Mouse (Mus musculus): ENCODE measurements around the gene Uqcc1. TPM values are rescaled to one million over a fixed set of nuclear protein-coding genes. Genes with fewer than 3 reads are reported as not detected.

The Uqcc1 gene
- total and polyA plus RNA-seq, 3 experiments = 35.3 to 55.2 (median 49.8) TPM

DNA sequence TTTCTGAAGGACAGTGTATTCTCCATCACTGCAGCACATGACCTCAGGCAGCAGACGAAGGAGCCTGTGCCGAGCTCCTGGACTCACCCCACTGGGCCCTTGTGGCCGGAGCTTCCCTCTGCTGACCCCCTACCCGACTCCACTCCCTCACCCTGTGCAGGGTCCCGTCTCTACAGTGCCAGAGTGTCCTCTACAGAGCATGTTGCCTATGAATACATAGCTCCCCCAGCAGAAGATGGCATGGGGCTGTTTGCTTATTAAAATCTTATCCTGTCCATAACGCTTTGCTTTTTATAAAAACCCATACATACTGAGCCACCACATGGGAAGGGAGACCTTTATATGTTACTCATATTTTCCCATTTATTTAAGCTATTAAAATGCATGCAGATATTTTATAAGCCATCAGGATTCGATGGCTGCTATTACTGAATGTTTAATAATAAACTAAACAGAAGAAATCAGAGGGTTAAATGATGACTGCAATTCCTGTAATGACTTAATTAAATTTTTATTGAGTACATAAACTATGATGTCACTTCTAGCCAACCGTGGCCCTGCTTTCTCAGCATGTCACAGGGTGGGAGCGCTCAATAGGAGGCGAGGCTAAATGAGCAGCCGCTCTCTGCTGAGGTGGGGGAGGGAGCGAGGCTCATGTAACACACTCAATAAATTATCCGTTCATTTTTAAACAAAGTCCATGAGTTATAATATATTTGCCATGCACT lies 67.4 kb downstream of the Uqcc1 start:
- TF ChIP-seq SIN3A (IDR thresholded peaks at IDR 0.05; ENCODE audit: low read length) = no peak
- TF ChIP-seq USF2 (conservative IDR thresholded peaks at IDR 0.05; ENCODE audit: low read depth, low read length) = no peak
- Histone ChIP-seq H3K79me2 (replicated peaks; ENCODE audit: control insufficient read depth, extremely low read depth, insufficient read depth, poor library complexity, severe bottlenecking) (no peaks in the 10 kb centered on the region; the same call in 1 of the 2 replicates), H3K9ac (ENCODE audit: insufficient read depth, low read depth) (no peak overlapping the region), H3K4me1 (ENCODE audit: control insufficient read depth in 1 of 2, insufficient read depth in 2 of 2) (peaks cover 0 to 11% of the 10 kb centered on the region in 2 experiments; a peak in 1 of 4 replicates), H3K27me3 (replicated peaks) (no peaks in the 10 kb centered on the region), H3K27ac (ENCODE audit: insufficient read depth, low read depth) (no peak overlapping the region), H3K9me3 (replicated peaks; ENCODE audit: low read length) (no peaks in the 10 kb centered on the region), H3K36me3 (replicated peaks in 1 of 2; ENCODE audit: control insufficient read depth in 1 of 2, insufficient read depth in 1 of 2, low read length in 1 of 2) (peaks cover 4 to 80% of the 10 kb centered on the region in 2 experiments), H3K4me2 (ENCODE audit: insufficient read depth, low read depth, poor library complexity, severe bottlenecking) (no peak overlapping the region), H3K4me3 (replicated peaks in 1 of 3; ENCODE audit: low read depth in 2 of 3, low read length in 2 of 3, poor library complexity in 1 of 3) (no peak overlapping the region)
- dilution Hi-C loops (cut with MboI; ENCODE audit: extremely low pct_ligation_motif_present, extremely low pct_unique_long_range_greater_than_20kb, low sequenced_read_pairs) (no loop called here), in situ Hi-C loops (cut with MboI; ENCODE audit: low pct_ligation_motif_present, low pct_unique_long_range_greater_than_20kb, low sequenced_read_pairs) (no loop called here)
- no peak for DNase-seq (ENCODE audit: extremely low read depth)

DNA sequence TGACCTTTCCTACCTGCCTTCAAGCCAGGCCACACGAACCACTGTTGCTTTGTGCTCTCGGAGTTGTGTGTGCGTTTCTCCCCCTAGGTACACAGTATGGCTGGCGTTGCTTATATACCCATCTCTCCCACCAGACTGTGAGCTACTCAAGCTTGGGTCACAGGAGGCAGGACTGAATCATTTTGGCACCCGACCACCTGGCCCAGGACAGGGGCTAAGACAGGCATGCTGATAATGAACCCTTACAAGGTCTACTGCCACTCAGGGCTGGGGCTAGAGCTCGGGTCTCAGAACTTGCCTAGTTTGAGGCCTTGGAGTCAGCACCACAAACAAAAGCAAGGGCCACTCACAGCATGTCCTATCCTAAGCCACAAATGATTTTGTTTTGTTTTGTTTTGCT lies 68.5 kb downstream of the Uqcc1 start:
- TF ChIP-seq ZKSCAN1 (IDR thresholded peaks at IDR 0.05; ENCODE audit: borderline replicate concordance, low read depth, low read length) (no peak), EP300 (IDR thresholded peaks at IDR 0.05; ENCODE audit: low read length) (no peak), MEF2A (IDR thresholded peaks at IDR 0.05; ENCODE audit: borderline replicate concordance, low read depth, low read length) (no peak), GABPA (IDR thresholded peaks at IDR 0.05; ENCODE audit: insufficient replicate concordance, low read depth, low read length) (no peak), CHD1 (IDR thresholded peaks at IDR 0.05; ENCODE audit: low read depth, low read length) (no peak), ETS1 (conservative IDR thresholded peaks at IDR 0.05; ENCODE audit: low read depth, low read length) (no peak), RCOR1 (conservative IDR thresholded peaks at IDR 0.05; ENCODE audit: low read depth, low read length) (no peak), MAX (IDR thresholded peaks at IDR 0.05; ENCODE audit: low read length) (no peak), ELF1 (IDR thresholded peaks at IDR 0.05; ENCODE audit: low read depth, low read length) (no peak), MYC (IDR thresholded peaks at IDR 0.05; ENCODE audit: low read depth, low read length) (no peak), NRF1 (IDR thresholded peaks at IDR 0.05; ENCODE audit: low read depth, low read length) (no peak), JUND (conservative IDR thresholded peaks at IDR 0.05; ENCODE audit: low read depth, low read length) (no peak), NELFE (IDR thresholded peaks at IDR 0.05; ENCODE audit: low read depth, low read length) (no peak)
- Histone ChIP-seq H3K79me2 (replicated peaks; ENCODE audit: control insufficient read depth, extremely low read depth, insufficient read depth, poor library complexity, severe bottlenecking) (no peaks in the 10 kb centered on the region; the same call in 1 of the 2 replicates), H3K4me3 (replicated peaks in 1 of 3; ENCODE audit: low read depth in 2 of 3, low read length in 2 of 3, poor library complexity in 1 of 3) (no peak overlapping the region), H3K9ac (ENCODE audit: insufficient read depth, low read depth) (no peak overlapping the region), H3K9me3 (replicated peaks; ENCODE audit: low read length) (no peaks in the 10 kb centered on the region), H3K27me3 (replicated peaks) (no peaks in the 10 kb centered on the region), H3K4me1 (ENCODE audit: control insufficient read depth in 1 of 2, insufficient read depth in 2 of 2) (no peaks in the 10 kb centered on the region), H3K4me2 (ENCODE audit: insufficient read depth, low read depth, poor library complexity, severe bottlenecking) (no peak overlapping the region), H3K36me3 (replicated peaks in 1 of 2; ENCODE audit: control insufficient read depth in 1 of 2, insufficient read depth in 1 of 2, low read length in 1 of 2) (peaks cover 9 to 79% of the 10 kb centered on the region in 2 experiments), H3K27ac (ENCODE audit: insufficient read depth, low read depth) (no peak overlapping the region)
- in situ Hi-C loops (cut with MboI; ENCODE audit: low pct_ligation_motif_present, low pct_unique_long_range_greater_than_20kb, low sequenced_read_pairs) (no loop called here), dilution Hi-C loops (cut with MboI; ENCODE audit: extremely low pct_ligation_motif_present, extremely low pct_unique_long_range_greater_than_20kb, low sequenced_read_pairs) (no loop called here)
- DNase-seq (ENCODE audit: extremely low read depth) = no peak

Data from CH12.LX (cell line).